Mouse (Mus musculus): Measurements from ENCODE around the gene Dnajc7.

GRCm38 (mm10) chr11:100607121-100607520 lies 12.8 kb downstream of the Dnajc7 start:
- no peak for TF ChIP-seq POLR2A (IDR thresholded peaks at IDR 0.05; ENCODE audit: borderline replicate concordance, control insufficient read depth, low read depth, low read length)
- no peak for TF ChIP-seq CTCF (IDR thresholded peaks at IDR 0.05; ENCODE audit: control insufficient read depth, insufficient read depth, low read length)

All from bone marrow, adult 2 months (tissue).